Mouse (Mus musculus): ENCODE results near the gene Gnb2. TPM values are rescaled to one million over a fixed set of nuclear protein-coding genes. Genes with fewer than 3 reads are reported as not detected.
A peak's percentile ranks its signal among the peaks of the same experiment; 100 is the strongest.

Gene Gnb2
- total RNA-seq (2021) = 100 to 1,000 TPM; 517 to 525 TPM
- long read RNA-seq, experiment 1, transcript Gnb2-212 (9 exons, 1,569 nt) = minor isoform, 5 of 180 reads
- long read RNA-seq, experiment 1, transcript Gnb2-201 (10 exons, 1,860 nt) = major isoform, 162 of 180 reads
- long read RNA-seq, experiment 1, partial matches to known transcripts = 4 of 180 reads
- long read RNA-seq, experiment 1, other reads (novel, unspliced or antisense) = 9 of 180 reads
- long read RNA-seq, experiment 2, transcript Gnb2-212 (9 exons, 1,569 nt) = minor isoform, 6 of 328 reads
- long read RNA-seq, experiment 2, transcript Gnb2-201 (10 exons, 1,860 nt) = major isoform, 295 of 328 reads
- long read RNA-seq, experiment 2, partial matches to known transcripts = 12 of 328 reads
- long read RNA-seq, experiment 2, other reads (novel, unspliced or antisense) = 12 of 328 reads

- peak; percentile 93 to 95 for DNase-seq (ENCODE audit: low spot score in 2 of 2)
Measured at GRCm38 (mm10) chr5:137533117-137533827, at the start of gene Gnb2, which contains the start of gene Epo. TSS of gene Gnb2 (minus strand) at chr5:137533510. TSS of gene Epo (minus strand) at chr5:137533242.

- no peak for DNase-seq (ENCODE audit: low spot score in 2 of 2)
Measured at GRCm38 (mm10) chr5:137582702-137583101, 49.4 kb upstream of the Gnb2 start.

GRCm38 (mm10) chr5:137580246-137580645 lies 46.9 kb upstream of the Gnb2 start:
- DNase-seq (ENCODE audit: low spot score in 2 of 2) = no peak

GRCm38 (mm10) chr5:137574470-137574901 lies 41.2 kb upstream of the Gnb2 start:
- DNase-seq (ENCODE audit: low spot score in 2 of 2) = peak; percentile 31 to 44

GRCm38 (mm10) chr5:137570691-137571586 lies 37.6 kb upstream of the Gnb2 start:
- DNase-seq (ENCODE audit: low spot score in 2 of 2) = no peak

GRCm38 (mm10) chr5:137570181-137570580 lies 36.9 kb upstream of the Gnb2 start:
- DNase-seq (ENCODE audit: low spot score in 2 of 2) = no peak

- peak in 1 of 2 experiments; percentile 53 for DNase-seq (ENCODE audit: low spot score in 2 of 2)
Measured at GRCm38 (mm10) chr5:137569665-137570064, 36.4 kb upstream of the Gnb2 start, which contains the start of gene Tfr2. TSS of gene Tfr2 (plus strand) at chr5:137569840.

GRCm38 (mm10) chr5:137569031-137569430 lies 35.7 kb upstream of the Gnb2 start:
- no peak for DNase-seq (ENCODE audit: low spot score in 2 of 2)

- DNase-seq (ENCODE audit: low spot score in 2 of 2) = no peak
Measured at GRCm38 (mm10) chr5:137568223-137568798, 35.0 kb upstream of the Gnb2 start.

GRCm38 (mm10) chr5:137566416-137566815 lies 33.1 kb upstream of the Gnb2 start:
- no peak for DNase-seq (ENCODE audit: low spot score in 2 of 2)

- no peak for DNase-seq (ENCODE audit: low spot score in 2 of 2)
Measured at GRCm38 (mm10) chr5:137565744-137566143, 32.4 kb upstream of the Gnb2 start.

- DNase-seq (ENCODE audit: low spot score in 2 of 2) = no peak
Measured at GRCm38 (mm10) chr5:137562965-137563364, 29.7 kb upstream of the Gnb2 start.

GRCm38 (mm10) chr5:137561556-137561955 lies 28.2 kb upstream of the Gnb2 start:
- no peak for DNase-seq (ENCODE audit: low spot score in 2 of 2)

GRCm38 (mm10) chr5:137553898-137554297 lies 20.6 kb upstream of the Gnb2 start:
- DNase-seq (ENCODE audit: low spot score in 2 of 2) = no peak

GRCm38 (mm10) chr5:137553411-137553837 lies 20.1 kb upstream of the Gnb2 start, which contains the start of gene Actl6b:
TSS of gene Actl6b (plus strand) at chr5:137553517.
- peak; percentile 71 to 75 for DNase-seq (ENCODE audit: low spot score in 2 of 2)

- no peak for DNase-seq (ENCODE audit: low spot score in 2 of 2)
Measured at GRCm38 (mm10) chr5:137553000-137553399, 19.7 kb upstream of the Gnb2 start.

GRCm38 (mm10) chr5:137551119-137551518 lies 17.8 kb upstream of the Gnb2 start:
- DNase-seq (ENCODE audit: low spot score in 2 of 2) = no peak

GRCm38 (mm10) chr5:137549840-137550239 lies 16.5 kb upstream of the Gnb2 start:
- no peak for DNase-seq (ENCODE audit: low spot score in 2 of 2)

GRCm38 (mm10) chr5:137545596-137545995 lies 12.3 kb upstream of the Gnb2 start:
- no peak for DNase-seq (ENCODE audit: low spot score in 2 of 2)

GRCm38 (mm10) chr5:137544926-137545325 lies 11.6 kb upstream of the Gnb2 start:
- DNase-seq (ENCODE audit: low spot score in 2 of 2) = no peak
